Mouse (Mus musculus) brain, embryonic 14.5 days (tissue): ENCODE results near the gene Svs5.

Experiments
- CTCF ChIP-seq: fragments of 200-500 bp; IDR thresholded peaks from 2 replicates; pipeline ENCODE4 v1.5.1; 2012; ENCODE audit warnings: inconsistent platforms, mild to moderate bottlenecking, moderate library complexity, borderline replicate concordance; ENCODE audit not compliant: insufficient read depth, insufficient read length; ENCODE audit errors: extremely low read depth
- POLR2A ChIP-seq: fragments of 200-500 bp; IDR thresholded peaks from 2 replicates; pipeline ENCODE4 v1.6.1; 2012; ENCODE audit warnings: mild to moderate bottlenecking, inconsistent platforms, borderline replicate concordance; ENCODE audit not compliant: poor library complexity, insufficient read depth, insufficient read length, severe bottlenecking; ENCODE audit errors: extremely low read depth

GRCm38 (mm10) chr2:164360974-164361657 is 28.6 kb downstream of the Svs5 start:
- no peak for TF ChIP-seq POLR2A
- no peak for TF ChIP-seq CTCF
